Mouse (Mus musculus): ENCODE data around the gene Osbpl7. TPM values are rescaled to one million over a fixed set of nuclear protein-coding genes. Genes with fewer than 3 reads are reported as not detected.

The Osbpl7 gene
- 43.5 and 50.6 TPM in 2 replicates for polyA plus RNA-seq (2012; rRNA removed)

DNA sequence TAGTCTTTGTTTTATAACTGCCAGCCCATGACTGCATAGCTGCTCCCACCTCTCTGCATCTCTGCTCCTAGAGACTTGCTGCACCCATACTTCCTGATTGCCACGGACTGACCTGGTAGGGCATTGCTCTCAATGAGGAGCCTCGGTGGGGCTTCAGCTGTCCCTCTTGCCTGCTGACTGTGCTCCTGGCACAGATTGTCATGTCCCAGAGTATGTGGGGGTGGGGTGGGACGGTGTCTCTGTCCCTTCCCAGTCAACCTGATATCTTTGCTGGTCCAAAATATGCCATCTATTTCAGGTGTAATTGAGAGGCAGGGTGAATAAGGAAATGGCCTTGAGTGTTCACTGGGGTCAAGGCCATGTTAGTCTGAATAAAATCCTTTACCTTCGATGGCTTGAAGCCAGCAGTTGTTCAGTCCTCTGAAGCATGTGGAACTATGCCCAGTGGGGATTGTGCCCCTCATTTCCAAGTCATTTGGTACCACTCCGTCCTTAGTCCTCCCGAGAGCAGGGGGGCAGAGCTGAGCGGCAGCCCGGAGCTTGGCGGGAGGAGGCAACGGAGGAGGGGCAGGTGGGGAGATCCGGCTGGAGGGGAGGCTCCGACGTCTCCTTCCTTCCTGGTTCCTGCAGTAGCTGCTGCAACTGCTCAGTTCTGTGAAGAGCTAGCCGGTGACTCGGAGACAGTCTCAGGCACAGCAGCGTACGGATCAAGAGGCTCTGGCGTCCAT, at the start of gene Osbpl7:
Osbpl7 (plus strand) TSS at position 413 of the 728 bp plus-strand sequence.

DNA sequence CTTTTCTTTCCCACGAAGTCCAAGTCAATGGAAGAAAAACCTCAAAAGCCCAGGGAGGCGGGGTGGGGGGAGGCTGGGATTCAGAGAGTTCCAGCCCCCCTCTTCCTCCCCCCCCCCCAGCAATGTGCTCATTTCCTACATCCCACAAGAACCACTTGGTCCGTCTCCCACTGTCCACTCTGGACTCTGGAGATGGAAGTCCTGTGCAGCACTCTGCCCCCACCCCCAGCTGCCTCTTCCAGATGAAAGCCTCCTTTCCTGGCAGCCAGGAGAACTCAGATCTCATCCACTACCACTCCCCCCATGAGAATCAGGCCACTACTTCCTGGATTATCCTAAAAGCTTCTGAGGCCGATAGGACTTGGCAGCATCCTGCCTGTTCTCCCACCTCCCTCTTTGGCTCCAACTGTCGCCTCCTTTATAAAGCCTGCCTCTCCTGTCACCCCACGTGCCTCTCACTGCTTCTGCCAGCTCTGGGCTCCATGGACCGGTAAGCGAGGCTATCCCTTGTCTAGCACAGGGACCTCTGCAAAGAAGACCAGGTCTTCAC, 37.2 kb upstream of the Osbpl7 start, which contains the start of gene Sp6:
Sp6 (plus strand) TSS at position 274 of the 550 bp plus-strand sequence.

DNA sequence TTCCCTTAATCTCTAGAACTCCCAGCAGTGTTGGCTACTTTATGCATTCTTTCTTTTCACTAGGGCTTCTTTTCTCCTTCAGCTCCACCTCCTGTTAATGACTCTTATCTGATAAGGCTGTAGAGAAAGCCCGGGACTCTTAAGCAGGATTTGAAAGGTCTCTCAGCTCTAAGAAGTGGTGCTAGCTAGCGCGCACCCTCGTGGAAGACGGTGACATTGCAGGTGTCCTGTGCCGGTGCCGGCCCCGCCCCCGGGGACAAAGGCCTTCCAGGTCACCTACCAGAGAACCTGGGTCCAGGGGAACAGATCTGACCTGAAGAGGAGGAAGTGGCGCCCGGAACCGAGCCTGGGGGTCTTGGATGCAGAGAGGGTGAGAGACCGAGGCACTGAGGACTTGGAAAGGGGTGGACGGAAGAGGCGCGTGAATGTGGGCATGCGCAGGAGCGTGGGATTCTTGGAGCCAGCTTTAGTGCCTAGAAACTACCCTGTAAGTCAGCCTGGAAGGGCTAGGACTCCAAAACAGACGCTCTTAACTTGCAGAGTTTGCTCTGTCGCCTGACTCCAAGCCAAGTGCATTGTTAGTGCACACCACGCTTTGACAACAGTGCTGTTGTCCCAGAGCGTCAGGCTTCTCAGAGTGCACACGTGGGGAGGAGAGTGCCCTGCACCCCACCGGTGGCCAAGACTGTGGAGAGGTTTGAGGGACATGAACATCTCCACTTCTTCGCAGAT, 20.6 kb upstream of the Osbpl7 start, which contains the start of gene Scrn2:
Scrn2 (plus strand) TSS at position 253 of the 732 bp plus-strand sequence.

DNA sequence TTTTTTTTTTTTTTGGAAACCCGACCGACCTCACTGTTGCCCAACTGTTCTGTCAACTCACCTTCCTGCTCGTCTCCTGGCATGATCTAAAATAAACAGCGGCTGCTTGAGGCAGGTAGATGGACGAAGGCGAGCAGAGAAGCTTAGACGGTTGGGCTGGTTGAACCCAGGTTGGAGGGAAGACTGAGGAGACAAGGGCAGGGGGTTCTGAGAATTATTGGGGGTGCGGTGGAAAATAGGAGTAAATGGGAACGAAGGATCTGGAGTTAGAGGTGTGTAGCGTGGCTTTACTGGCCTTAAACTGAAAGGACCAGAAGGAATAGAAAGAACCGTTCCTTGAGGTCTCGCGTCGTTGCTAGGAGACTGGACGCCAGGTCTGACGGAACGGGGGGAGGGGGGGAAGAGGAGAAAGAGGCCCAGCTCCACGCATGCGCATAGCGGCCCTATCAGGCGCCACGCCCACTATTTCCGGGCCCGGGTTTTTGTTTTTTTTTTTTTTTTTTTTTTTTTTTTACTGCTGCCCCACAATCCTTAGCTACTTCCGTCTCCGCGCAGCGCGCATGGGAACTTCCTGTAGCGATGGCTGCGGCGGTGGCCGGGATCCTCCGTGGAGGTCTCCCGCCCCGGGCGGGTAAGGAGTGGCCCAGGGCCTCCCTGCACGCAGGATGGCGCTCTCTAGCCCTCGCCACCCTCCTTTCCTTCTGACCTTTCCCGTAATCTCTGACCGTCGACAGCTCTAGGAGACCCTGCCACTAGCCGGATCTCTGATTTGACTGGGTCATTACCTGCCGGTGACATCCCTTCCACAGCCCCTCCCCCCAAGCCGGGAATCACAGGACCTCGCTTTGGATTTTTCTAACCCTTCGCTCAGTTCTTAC, 9.2 kb upstream of the Osbpl7 start, which contains the start of the genes Lrrc46 and Mrpl10:
Lrrc46 (minus strand) TSS at position 386 of the 878 bp plus-strand sequence.
Mrpl10 (plus strand) TSS at position 539 of the 878 bp plus-strand sequence.

DNA sequence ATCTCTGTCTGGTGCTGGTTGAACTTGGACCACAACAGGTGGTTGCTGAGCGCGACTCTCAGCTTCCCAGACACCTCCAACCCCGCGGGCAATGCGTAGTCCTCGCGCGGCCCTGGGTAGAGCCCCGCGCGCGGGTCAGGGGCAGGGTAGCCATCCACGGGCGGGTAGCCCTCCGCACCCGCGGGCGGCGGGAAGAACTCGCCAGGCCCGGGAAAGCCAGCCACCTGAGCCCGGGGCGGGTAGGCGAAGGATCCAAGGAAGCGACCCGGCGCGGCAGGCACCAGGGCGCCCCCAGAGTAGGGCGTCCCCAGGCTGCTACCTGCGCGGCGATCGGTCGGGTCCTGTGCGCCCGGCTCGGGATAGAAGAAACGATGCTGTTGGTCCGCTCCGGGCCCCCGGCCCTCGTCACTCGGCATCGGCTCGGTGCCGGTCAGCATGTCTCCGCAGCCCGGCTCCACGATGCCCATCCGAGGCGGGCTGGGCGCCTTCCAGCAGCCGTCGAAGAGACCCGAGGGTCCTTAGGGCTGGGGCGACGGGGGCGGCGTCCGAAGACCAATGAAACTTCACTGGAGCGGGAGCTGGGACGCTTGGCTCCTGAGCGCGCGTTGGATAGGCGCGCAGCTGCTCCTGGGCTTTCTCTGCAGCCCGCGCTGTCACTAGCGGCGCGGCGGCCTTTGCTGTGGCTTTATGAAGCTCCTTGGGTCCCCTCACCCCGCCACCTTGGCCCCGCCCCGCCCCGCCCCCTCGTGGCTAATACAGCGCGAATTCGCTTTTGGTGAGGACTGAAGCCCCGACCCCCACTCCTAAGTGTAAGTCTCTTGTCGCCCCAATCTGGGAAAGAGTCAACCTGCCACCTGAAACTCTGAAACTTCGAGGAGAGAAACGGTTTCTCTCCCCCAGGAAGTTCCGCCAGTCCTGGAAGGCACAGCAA, 64.5 kb downstream of the Osbpl7 start, which contains the start of gene Tbx21:
Tbx21 (minus strand) TSS at position 661 of the 931 bp plus-strand sequence.

Other genes with a start within 250 kb of the Osbpl7 start
- 113 and 173 TPM in 2 replicates for gene Nfe2l1, start 220.7 kb upstream of the Osbpl7 start, polyA plus RNA-seq (2012; rRNA removed)
- gene Copz2, start 200.8 kb upstream of the Osbpl7 start, polyA plus RNA-seq (2012; rRNA removed) = 31.4 and 38.7 TPM in 2 replicates
- 36.7 and 41.5 TPM in 2 replicates for gene Cdk5rap3, start 134.1 kb upstream of the Osbpl7 start, polyA plus RNA-seq (2012; rRNA removed)
- 237 and 308 TPM in 2 replicates for gene Prr15l, start 122.5 kb upstream of the Osbpl7 start, polyA plus RNA-seq (2012; rRNA removed)
- gene Pnpo, start 106.6 kb upstream of the Osbpl7 start, polyA plus RNA-seq (2012; rRNA removed) = 63.6 and 72.4 TPM in 2 replicates
- 16.6 and 18.3 TPM in 2 replicates for gene Sp2, start 67.7 kb upstream of the Osbpl7 start, polyA plus RNA-seq (2012; rRNA removed)
- 0.31 and 0.41 TPM in 2 replicates for gene Sp6, start 37.2 kb upstream of the Osbpl7 start, polyA plus RNA-seq (2012; rRNA removed)
- gene Scrn2, start 20.7 kb upstream of the Osbpl7 start, polyA plus RNA-seq (2012; rRNA removed) = 18.4 and 19.4 TPM in 2 replicates
- 0.21 and 0.41 TPM in 2 replicates for gene Lrrc46, start 9.2 kb upstream of the Osbpl7 start, polyA plus RNA-seq (2012; rRNA removed)
- 154 and 159 TPM in 2 replicates for gene Mrpl10, start 9.1 kb upstream of the Osbpl7 start, polyA plus RNA-seq (2012; rRNA removed)
- 0.25 and 0.54 TPM in 2 replicates for gene Tbx21, start 64.7 kb downstream of the Osbpl7 start, polyA plus RNA-seq (2012; rRNA removed)
- gene Tbkbp1, start 100.9 kb downstream of the Osbpl7 start, polyA plus RNA-seq (2012; rRNA removed) = 7.7 and 7.8 TPM in 2 replicates
- 16.9 and 20.8 TPM in 2 replicates for gene Kpnb1, start 137.3 kb downstream of the Osbpl7 start, polyA plus RNA-seq (2012; rRNA removed)
- 28.1 and 39.9 TPM in 2 replicates for gene Npepps, start 230.0 kb downstream of the Osbpl7 start, polyA plus RNA-seq (2012; rRNA removed)